Mouse (Mus musculus): Measurements from ENCODE around the gene Begain.

Begain gene

DNA sequence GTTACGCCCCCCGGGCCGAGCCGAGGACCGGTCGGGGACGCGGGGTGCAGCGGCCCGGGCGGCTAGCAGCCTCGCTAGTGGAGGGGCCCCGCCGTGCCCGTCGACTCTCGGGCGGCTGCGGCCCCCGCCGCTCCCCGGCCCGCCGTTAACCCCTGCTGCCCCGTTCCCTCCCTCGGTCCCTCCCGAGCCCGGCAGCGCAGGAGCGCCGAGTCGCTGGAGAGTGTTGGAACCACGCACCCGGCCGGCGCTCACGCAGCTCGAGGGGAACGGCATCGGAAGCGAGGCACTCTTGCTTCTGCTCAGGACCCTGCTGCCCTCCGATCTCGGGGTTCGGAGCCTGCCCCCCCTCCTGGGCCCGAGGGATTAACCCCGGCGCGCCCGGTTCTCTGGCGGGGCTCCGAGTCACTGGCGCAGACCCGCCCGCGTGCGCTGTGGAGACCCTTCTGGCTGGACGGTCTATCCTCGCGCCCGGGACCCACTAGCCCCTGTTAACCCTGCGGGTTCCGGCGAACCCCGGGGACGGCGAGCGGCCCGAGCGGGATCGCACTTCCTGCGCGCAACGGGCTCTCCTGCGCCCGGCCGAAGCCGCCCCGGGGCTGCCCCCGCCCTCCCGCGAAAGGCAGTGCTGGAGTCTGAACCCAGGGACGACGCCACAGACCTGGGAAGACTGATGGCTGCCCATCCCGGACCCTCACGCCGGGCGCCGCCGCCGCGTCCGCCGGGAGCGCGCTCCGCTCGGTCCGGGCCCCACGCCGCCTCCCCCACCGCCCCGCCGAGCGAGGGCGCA is 14.8 kb downstream of the Begain start:
- DNase-seq, result no peak

DNA sequence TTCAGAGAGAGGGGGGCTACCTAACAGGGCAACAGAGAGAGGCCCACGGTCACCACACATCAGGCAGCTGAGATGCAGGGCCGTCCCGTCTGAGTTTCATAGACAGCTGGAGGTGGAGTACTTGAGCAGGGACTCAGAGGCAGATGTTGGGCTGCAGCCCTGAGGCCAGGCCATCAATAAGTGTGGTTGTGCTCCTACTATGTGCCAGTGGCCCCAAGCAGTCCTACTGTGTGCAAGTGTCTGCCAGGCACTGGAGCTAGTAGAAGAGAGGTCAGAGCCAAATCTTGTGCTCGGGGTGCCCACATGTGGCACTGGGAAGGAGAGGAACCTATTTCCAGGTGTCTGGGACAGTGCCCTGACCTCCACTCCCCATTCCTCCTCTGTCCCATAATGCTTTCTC is 18.1 kb downstream of the Begain start:
- no peak for DNase-seq

DNA sequence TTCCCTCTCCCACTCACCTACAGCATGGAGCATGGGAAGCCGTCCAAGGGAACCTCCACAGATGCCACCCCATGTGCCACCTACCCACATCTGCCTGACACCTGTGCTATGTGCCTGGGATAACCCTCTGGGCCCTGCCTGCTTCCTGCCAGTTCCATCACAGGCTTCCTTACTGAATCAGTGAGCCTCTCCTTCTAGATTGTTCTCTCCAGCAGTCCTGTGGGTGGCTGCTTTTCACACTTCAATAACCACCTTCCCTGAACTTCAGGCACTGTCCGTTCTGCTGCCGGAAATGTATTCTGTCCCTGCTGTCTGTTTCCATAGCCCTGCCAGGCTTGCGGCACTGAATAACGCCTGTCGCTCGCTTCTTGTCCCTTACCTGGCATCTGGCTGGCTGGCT is 22.4 kb downstream of the Begain start:
- no peak for DNase-seq

DNA sequence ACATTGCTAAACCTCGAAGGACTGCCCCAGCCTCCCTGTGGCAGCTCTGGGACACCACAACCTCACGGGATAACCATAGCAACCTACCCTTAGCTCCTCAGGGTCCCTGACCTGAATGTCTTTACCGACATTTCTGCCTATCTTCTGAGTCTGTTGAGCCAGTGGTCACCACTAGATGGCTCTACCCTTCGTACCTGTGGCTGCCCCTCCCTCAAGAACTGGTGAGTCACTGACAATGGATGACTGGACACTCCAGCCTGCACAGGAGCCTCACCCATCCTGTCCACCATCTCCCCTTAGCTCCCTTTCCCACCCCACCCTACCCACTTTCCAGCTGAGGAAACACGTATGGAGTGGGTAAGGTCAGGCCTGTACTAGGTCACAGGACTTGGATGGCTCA is 23.5 kb downstream of the Begain start:
- peak; percentile 15 for DNase-seq

DNA sequence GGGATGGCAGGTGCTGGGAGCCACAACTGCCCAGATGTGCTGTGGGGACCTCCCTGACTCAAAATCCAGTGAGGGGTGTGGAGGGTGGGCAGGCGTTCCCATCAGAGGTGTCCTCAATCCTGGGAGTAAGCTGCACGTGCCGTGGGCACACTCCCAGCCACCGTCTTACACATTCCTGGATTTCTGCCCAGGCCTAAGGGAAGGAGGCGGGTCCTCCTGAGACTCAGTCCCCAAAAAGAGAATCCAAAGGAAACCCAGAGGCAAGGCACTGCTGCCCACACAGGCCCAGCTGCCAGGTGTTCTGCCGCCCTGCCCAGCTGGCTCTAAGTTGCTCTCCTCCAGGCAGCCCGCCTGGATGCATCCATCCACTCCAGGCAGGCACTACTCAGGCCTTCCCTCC is 28.7 kb downstream of the Begain start:
- no peak for DNase-seq

DNA sequence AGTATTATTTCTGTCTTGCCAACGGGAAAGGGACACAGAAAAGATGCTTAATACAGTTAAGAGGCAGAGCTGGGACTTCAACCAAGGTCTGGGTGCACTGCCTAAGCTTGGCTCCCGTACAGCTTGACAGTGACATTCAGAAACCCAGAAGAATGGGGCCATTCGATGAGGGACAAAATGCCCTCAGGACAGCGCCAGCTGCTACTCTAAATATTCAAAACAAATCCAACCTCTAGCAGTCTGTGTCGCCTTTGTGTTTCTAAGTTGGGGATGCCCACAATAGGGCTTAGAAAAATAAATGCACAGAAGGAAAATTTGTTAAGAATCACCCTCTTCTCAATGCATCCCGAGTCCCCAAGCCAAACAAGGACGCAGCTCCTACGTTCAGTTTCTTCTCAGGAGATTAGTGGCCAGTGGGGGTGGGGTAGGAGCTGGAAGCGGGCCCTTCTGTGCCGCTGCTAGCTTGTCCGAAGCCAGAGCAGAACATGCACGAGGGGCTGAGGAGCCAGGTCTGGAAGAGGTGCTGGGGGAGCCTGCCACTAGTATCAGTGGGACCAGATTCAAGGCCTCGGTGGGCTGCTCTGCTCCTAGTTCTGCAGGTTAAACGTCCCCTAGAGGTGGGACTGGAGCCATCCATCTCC is 29.7 kb downstream of the Begain start:
- no peak for DNase-seq

DNA sequence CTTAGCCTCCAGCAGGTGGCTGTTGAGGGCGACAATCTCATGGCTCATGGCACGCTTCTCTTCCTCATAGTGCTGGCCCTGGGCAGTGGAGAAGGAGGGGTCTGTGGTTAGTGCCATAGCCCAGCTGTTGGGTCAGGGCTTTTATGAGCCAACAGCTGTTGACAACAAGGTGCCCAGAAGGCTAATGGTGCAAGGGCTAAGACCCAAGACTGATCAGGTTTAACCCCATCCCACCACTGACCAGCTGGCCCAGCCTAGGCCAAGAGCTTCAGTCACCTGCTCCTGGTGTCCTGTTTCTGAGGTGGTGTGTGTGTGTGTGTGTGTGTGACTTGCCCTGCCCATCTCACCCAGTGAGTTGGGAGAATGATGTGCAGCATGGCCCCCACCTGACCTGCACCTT is 31.0 kb downstream of the Begain start:
- DNase-seq, result no peak

DNA sequence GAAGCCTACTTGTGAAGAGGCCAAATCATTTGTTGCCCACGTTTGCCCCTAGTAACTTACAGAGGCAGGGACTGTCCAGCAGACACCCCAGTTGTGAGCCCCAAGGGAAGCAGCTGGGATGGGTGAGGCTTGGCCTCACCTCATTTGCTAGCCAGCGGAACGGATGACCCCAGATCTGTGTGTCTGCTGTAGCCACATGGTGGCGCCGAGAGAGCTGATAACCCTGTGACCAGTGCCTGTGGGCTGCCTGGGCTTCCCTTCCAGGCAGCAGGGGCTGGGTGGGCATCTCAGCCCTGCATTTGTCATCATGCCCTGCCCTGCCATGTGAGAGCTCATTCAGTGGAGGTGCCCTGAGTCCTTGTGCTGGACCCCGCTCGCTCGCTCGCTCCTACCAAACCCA is 44.2 kb downstream of the Begain start:
- no peak for DNase-seq

DNA sequence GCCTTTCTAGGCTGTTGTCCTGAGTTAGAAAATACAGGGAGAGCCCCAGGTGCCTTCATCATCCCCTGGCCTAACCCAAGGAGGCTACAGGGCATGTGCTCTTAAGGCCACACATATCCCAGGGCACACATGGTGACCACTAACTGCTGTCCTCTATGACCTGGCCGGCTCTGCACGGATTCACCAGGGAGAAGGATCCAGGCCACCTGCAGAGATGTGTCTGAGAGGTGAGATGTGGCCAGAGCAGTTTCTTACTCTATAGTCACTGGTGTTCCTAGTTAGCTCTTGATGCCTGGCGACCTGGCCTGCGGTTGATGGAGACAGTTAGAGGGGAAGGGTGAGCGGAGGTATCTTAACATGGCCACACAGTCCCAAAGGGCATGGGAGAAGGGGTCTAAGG is 45.1 kb downstream of the Begain start:
- no peak for DNase-seq

DNA sequence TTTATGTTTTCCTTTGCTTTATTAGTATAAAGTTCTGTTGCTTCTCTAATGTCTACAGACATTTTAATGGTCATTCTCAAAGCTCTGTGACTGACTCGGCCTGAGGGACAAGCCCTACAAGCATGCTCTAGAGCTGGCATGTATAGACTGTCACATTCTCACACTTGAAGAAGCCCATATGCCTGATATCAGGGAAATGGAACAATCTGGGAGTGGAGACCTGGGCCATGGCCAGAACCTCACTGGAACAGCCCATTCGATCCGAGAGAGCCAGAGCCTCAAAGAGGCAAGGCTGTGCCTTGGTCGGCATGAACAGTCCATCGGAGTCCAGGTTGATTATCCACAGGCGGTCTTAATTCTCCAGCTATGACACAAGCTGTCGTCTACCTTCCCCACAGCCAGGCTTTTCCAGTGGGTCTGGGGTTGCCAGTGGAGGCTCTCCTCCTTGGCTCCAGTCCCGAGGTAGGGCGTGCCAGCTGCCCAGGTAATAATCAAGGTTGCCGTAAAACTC is 45.8 kb downstream of the Begain start:
- no peak for DNase-seq

DNA sequence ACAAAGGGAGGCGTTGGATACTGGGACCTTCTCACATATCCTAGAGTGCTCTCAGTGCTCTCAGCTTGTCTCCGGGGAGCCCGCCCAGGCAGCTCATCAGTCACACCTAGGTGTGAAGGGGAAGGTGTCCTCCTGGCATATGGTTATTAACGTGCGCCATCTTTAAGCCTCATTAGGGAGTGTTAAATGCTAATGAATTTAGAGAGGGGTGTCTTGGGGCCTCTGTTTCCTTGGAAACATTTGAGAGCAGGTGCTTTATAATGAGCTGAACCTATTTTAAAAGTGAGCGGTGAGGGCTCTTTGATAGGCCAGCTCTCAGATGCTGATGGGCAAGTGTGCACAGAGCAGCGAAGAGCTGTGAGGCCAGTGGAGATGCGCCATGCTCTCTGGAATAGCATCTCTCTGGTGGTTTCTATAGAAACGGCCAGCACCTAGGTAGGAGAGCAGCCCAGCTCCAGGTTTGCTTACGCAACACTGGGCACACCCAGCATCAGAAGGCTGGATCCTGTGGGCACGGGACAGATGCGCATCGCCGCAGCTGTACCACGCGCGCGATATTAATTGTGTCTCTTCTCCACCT is 57.9 kb downstream of the Begain start:
- DNase-seq, result no peak

DNA sequence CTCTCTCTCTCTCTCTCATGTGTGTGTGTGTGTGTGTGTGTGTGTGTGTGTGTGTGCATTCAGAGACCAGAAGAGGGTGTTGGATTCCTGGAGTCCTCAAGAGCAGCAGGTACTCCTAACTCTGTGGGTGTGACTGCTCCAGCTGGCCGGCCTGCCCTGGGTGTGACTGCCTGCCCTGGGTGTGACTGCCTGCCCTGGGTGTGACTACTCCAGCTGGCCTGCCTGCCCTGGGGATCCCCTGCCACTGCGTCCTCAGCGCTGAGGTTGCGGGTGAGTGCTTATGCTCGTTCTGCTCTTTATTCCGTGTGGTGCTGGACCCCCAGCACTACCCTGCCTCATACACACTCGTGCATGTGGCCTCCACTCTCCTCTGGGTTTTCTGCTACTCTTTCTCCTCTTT is 65.0 kb downstream of the Begain start:
- no peak for DNase-seq

DNA sequence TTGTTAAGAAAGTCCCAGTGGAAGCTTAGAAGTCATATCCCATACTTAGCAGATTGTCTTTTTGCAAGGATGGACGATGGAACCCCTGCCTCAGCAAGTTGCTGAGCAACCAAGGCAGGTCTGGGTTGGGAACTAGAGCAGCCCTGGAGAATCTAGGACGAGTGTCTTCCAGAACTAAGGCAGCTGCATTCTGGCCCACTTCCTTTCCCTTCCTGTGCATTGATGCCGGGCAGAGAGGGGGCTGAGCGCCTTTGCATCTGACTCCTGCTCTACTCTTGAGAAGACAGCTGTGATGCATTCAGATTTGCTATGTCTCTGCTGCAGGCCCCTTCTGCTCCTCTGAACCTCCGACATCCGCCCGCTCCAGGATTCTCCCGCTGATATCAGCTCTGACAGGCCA is 70.8 kb downstream of the Begain start:
- DNase-seq, result no peak

DNA sequence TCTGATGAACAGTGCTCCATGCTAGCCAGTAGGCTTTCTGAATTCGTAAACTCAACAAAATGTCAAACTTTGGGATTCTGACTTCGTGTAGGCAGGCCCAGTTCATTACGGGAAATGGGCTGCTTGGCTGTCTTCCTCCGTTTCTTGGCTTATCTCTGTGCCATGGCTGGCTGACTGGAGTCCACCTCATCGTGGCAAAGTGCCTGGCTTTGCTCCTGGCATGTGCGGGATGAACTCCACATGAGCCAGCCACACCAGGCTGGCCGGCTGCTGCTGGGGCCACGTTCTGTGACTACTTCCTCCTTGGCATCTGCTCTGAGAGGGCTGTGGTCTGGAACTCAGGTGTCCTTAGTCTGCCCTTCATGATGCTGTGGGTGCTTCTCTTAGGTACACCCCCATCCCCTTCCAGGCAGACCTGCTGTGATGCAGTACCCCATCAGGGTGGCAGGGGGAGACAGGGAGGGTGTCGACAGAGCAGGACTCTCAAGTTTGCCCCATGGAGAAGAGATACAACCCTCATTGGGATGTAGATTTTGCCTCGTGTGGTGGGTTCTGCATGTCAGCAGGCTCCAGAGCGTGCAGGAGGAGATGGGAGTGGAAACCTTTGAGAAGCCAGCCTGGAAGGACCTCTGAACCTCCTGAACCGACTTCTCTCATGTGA is 71.9 kb downstream of the Begain start:
- DNase-seq, result no peak

DNA sequence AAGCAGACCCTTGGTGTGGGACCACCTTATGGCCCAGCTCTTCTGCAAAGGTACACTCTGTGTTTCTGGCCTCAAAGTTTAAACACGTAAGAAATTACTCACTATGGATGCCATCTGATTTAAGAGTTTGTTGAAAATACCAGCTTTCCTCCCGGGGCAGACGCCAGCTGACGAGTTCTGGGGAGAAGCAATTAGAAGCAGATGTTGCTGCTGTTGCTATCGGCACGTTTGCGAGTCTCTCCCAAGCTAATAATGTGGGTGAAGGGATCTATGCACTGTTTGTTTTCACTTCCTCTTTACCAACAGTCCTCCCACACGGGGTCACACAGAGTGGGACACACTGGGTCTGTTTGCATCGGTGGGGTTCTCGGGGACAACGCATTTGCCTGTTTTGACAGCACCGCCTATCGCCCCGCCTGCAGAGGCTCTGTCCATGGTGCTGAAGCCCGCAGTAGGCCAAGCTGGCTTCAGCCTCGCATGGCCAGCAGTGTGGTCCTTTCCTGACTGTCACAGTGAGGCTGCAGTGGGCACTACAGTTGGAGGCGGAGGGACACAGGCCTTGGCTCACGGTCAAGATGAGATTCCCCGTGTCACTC is 73.5 kb downstream of the Begain start:
- DNase-seq, result peak; percentile 70

DNA sequence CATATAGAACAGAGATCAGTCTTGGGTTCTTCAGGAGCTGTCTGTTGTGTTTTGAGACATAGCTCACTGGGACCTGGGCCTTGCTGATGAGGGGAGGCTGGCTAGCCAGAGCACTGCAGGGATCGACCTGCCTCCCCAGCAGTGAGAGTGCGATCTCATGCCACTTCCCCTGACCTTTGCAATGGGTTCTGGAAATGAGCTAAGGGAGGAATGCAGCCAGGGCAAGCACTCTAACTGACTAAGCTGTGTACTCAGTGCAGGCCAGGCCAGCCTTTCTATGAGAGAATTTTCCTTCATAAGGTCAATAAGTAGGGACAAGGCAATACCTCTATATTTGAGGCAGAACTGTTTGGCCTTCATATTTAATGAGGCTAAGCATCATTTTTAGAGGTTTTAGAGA is 75.0 kb downstream of the Begain start:
- DNase-seq, result no peak

DNA sequence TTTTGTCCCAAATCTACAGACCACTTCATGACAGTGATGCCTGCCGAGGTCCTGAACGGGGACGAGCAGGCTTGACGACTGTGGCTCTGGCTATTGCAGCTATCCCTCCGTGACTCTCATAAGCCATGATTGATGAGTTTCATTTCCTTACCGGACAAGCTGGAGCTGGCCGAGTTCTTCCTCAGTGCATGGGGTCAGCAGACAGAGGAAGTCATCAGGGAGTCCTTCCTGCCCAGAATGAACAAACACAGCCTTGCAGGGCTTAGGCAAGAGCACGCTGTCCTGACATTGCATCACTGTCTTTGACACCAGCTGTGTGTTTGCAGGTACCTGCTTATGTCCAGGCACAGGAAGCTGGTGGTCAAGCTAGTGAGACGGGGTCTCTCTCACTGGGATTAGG is 77.6 kb downstream of the Begain start:
- peak; percentile 40 for DNase-seq

DNA sequence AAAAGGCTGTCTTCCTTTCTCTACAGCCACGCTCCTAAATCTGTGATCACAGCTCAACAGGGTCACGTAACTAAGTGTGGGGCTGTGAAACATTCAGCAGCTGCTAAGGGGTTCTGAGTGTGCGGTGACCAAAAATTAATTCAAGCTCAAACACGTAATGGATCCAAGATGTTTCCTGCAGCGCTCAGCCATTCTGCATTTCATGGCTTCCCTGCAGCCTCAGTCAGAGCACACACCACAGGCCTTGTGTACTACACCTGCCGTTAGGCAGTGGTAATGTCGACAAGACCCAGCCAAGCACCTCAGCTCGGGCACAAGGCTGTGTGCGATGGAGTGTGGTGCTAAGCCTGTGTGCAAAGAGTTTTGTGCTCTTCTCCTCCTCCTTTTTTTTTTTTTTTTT is 80.6 kb downstream of the Begain start:
- DNase-seq, result no peak

DNA sequence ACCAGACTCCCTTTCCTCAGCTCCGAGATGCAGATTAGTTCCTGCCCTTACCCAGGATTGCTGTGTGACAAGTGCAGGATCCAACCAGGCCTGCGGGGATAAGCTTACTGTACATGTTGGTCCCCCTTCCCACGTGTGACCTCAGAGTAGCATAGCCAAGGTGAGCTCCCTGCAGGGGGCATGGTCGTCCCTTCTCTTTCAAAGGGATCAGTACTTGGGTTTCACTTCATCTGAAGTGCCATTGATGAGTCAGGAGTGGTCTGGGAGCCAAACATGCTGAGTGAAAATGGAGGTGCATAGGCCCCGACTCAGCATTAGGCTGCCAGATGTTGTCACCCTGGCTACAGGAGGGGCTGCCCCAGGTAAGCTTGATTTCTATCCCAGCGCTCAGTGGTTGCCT is 83.0 kb downstream of the Begain start:
- DNase-seq, result no peak

DNA sequence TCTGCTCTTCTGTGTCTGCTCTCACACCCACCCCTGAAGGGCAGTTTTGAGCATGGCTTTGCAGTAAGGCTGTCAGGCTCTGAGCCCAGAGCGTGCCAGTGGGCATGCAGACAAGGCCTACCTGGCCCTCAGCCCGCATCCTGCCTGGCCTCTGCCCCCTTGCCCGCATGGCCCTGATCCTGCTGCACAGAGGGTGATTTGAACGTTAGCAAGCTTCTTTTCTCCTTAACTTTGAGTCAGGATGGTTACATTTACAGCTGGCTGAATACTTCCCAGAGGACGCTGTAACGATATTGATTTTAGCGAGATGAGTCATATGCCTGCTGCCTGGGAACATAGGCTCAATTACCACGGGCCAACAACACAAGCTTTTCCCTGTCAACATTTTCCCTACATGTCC is 83.5 kb downstream of the Begain start:
- no peak for DNase-seq

DNA sequence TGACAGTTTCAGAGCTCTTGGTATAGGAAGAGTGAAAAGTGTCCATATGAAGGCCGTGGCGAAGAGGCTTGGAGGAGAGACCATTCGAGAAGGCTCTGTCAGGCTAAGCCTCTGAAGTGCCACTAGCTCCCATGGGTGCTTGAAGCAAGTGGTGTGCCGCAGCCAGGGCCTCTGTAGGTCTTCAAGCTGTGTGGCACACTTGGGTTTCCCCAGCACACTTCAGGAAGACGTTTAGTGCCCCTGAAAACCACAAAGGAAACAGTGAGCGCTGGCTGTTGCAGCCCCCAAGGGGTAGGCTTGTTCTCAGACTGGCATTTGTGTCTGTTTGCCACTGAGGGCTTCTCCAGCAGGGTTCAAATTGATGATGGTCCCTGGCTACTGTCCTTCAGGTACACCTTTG is 84.5 kb downstream of the Begain start:
- DNase-seq, result no peak

DNA sequence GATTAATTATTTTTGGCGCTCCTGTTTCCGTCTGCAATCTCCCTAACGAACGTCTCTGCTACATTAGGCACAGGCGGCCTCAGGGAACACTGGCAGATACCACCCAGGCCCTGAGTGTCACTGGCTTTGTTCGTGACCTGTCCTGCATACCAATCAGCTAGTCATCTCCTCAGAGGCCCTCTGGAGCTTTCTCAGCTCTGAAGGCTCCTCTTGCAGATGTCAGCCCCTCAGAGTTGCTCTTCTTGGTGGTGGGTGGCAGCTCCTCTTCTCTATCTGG is 85.4 kb downstream of the Begain start:
- no peak for DNase-seq
